Mouse (Mus musculus): ENCODE measurements around the gene Serpina1f. TPM values are rescaled to one million over a fixed set of nuclear protein-coding genes. Genes with fewer than 3 reads are reported as not detected.
A peak's percentile ranks its signal among the peaks of the same experiment; 100 is the strongest.
"Not testable (repeated sequence)": the region's sequence is repeated elsewhere in the genome, so short reads cannot be mapped to it uniquely, and the experiment has no call there.

Gene Serpina1f
- not detected for total RNA-seq (2022)

DNA sequence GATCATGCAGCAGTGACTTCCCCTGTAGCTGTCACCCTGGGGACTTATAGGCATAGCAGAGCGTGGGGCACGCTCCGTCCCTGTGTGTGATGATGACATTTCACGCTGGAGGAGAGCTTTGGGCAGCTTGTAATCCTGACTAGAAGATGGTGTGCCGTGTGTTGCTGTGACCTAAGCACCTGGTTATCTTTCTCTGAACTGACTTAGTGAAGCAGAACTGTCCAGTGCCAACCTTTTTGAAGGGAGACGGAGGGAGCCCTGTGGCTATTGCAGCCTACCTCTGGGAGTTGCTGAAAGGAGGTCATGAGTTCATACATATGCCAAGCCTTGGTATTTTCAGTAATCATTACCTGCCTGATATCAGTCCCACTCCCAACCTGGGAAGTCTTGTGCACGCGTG, at the start of gene Serpina1f:
Gene Serpina1f, minus strand, starts transcription at position 101 of the 400 bp plus-strand sequence.
- no peak for DNase-seq

- DNase-seq: not testable (repeated sequence)
Measured at GRCm38 (mm10) chr12:103737791-103738580, 42.7 kb upstream of the Serpina1f start.

- not testable (repeated sequence) for DNase-seq
Measured at GRCm38 (mm10) chr12:103735566-103735965, 40.2 kb upstream of the Serpina1f start.

DNA sequence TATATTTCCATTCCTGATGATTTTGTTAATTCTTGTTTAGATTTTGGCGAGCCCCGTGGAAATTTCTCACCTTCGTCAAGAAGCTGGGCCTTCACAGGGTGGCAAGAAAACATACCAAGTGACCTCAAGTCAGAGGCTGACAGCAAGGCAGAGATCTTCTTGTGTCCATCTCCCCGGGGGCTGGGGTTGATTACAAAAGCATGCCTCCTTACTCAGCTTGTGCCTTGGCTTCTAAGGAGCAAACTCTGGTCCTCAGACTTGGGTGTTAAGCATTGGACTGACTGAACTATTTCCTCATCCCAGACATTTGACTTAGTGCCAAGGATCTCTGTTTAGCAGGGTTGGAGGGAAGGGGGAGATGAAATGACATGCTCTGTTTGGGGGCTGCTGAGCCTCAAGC, 39.8 kb upstream of the Serpina1f start:
- DNase-seq: not testable (repeated sequence)

DNA sequence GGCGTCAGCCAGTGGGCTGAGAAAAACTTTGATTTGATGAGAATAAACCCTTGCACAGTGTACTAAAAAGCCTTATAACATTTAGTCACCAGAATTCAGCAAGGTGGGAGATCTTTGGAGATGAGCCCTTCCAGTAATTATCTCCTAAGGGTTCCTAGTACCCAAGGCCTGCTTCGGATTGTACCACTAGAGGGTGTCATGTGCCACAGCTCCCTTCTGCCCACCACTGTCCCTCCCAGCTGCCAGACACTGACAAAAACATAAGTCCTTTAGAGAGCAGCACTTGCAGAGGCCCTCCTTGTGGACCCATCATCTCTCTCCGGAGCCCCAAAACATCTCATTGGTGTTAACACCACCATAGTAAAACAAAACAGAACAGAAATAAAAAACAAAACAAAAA, 16.2 kb upstream of the Serpina1f start:
- DNase-seq: peak; percentile 18

DNA sequence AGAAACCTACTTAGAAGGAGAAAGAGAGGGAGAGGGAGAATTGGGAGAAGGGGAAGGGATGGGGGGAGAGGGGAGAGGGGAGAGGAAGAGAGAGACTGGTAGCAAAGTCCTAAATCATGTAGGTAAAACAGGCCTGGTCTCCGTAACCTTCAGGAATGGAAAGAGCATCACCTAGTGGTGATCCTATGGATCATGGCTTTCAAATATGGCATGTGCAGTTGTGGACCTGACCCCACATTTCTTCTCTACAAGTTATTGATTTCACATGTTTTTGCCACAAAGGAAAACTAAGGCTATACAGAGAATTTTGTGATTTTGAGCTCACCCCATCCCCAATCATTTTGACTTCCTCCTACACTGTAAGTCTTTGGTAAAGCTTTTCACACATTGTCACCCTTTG, 15.1 kb upstream of the Serpina1f start:
- DNase-seq: no peak

DNA sequence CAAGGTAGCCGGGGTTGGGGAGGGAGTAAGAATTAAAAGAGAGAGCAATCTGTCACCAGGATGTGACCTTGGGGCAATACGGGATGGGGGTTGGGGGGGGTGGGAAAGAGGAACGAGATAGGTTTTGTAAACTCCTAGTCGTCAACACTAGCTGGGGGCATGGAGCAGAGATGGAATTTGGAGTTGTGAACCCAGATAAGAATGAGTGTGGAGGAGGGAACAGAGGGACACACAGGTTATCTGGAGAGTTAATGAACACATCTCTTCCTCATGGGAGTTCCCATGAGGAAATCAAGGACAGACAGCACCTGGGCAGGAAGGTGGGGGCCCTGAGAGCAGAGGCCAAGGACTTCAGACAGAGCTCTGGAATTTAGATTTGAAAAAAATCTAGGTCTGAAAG, 10.8 kb upstream of the Serpina1f start:
- DNase-seq: no peak

DNA sequence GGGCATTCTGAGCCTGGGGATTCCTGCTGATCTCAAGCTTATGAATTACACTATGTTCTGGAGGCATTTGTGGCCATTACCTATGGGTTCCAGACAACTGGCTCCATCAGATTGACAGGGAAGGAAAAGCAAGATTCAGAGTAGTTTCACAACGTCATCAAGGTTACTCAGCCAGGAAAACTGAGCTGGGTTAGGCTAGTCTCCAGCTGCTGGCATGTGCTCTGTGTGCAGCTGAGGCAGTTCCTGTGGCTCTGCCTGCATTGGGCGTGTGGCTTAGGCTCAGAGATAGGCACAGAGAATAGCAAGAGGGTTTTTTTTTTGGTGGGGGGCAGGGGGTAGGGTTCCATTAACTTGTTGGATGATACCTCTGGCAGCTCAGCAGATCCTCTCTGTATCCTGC, 10.2 kb upstream of the Serpina1f start:
- no peak for DNase-seq

GRCm38 (mm10) chr12:103700144-103700750, 4.9 kb upstream of the Serpina1f start:
- no peak for DNase-seq

DNA sequence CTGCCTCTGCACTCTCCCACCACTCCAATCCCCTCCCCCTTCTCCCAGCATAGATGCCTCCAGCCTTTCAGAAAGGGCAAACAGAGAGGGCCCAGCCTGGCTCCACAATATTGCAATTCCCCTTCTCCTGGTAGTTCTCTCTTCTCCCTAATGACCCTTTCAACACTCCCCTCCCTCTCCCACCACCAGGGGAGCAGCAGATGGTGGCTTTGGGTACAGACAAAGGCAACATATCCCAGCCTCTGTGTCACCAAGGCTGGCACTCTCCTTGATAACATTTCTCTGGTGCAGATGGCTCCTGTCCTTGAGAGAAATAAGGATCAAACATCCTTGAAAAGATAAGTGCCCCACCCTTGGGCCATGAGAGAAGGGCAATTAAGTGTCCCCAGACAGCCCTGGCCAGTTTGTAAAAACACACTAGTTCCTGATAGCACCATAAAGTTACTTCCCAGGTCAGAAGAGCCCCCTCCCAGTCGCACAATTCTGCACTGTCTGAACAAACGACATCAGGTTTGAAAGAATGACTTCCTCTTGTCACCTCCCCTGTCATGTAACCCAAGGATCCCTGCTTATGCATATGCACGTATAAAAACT, 7.0 kb downstream of the Serpina1f start:
- DNase-seq: no peak

DNA sequence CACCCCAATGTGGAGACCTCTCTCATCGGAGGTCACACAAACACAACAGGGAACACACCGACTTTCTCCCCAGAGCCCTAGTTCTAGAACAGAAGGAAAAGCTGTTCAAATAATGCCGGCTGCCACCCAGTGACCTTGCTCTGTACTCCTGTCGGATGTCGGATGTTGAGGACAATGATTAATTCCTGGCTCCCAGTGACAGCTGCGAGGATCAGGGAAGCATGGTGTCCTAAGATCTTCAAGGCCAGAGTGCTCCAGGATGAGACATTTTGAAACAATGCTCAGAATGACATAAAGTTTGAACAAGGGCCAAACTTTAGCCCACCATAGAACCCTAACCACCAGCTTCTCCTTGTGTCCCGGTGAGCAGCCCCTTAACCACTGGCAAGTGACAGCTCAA, 8.3 kb downstream of the Serpina1f start:
- DNase-seq: peak; percentile 57

- DNase-seq: no peak
Measured at GRCm38 (mm10) chr12:103686050-103686449, 9.3 kb downstream of the Serpina1f start.

DNA sequence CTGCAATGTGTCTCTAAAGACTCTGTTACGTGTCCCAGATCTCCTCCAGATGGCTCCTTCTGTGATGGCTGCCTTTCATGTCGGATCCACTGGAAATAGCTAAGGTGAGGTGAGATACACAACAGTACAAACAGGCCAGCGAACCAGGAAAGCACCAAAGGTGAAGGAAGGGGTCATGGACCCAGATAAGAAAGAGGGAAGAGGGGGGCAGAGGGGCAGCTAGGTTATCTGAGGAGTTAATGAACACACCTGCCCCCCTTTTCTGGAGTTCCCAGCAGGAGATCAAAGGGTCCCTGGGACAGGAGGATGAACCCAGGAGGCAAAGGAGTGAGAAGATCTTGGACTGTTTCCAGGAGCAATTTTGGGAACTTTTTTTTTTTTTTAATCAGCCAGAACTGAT, 9.9 kb downstream of the Serpina1f start:
- DNase-seq: no peak

DNA sequence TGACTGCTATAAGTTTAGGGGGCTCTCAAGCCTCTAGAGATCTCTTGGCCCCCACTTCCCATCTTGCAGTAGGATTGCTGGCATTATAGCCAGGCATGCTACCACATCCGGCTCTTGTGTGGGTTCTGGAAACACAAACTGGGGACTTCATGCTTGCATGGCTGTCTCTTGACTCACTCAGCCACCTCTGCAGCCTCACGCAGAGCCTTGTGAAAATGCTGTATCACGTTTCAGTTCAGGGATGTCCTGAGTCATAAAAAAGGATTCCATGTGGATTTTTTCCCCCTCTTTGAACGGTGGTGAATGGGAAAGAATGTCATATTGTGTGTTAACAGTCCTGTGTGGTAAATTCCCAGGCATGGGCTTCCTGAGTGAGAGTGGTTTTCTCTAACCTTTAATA, 11.6 kb downstream of the Serpina1f start:
- no peak for DNase-seq

DNA sequence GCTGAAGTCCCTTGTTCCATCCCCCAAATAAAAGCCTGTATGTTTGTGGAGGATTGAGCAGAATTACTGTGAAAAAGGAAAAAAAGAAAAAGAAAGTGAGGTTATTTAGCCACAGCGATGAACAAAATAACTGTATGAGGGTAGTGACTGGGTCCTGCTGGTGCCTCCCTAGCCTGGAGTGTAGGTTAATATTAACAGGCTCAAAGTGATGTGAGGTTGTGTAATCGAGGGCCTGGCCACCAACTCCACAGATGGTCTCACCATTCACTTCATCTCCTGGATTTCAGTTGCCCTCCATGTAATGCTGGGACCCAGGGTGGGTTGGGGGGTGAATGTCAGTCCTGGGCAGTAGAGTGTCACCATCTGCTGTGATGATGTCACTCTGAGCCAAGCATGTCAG, 13.6 kb downstream of the Serpina1f start:
- DNase-seq: no peak

GRCm38 (mm10) chr12:103681169-103681568, 14.2 kb downstream of the Serpina1f start:
- DNase-seq: no peak

- not testable (repeated sequence) for DNase-seq
Measured at GRCm38 (mm10) chr12:103679853-103680252, 15.5 kb downstream of the Serpina1f start.

- DNase-seq: no peak
Measured at GRCm38 (mm10) chr12:103676039-103676438, 19.3 kb downstream of the Serpina1f start, which contains the start of gene Serpina16. Serpina16 (minus strand) TSS chr12:103676139.

GRCm38 (mm10) chr12:103673179-103673578, 22.1 kb downstream of the Serpina1f start:
- DNase-seq: no peak

DNA sequence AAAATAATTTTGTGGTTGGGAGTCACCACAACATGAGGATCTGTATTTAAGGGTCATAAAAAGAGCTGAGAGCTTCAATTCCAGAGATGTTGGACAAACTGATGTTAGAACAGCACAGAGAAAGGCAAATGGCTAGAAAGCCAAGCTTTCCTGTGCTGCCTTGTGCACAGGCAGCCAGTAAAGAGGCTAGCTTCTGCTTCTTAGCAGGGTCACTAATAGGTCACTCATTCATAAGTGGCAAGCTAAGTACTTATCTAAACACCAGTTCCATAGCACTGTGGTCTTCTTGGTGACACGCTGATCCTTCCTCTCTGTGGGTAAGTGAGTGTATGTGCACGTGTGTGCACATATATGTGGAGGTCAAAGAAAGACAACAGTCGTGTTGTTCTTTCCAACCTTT, 23.8 kb downstream of the Serpina1f start:
- no peak for DNase-seq

DNA sequence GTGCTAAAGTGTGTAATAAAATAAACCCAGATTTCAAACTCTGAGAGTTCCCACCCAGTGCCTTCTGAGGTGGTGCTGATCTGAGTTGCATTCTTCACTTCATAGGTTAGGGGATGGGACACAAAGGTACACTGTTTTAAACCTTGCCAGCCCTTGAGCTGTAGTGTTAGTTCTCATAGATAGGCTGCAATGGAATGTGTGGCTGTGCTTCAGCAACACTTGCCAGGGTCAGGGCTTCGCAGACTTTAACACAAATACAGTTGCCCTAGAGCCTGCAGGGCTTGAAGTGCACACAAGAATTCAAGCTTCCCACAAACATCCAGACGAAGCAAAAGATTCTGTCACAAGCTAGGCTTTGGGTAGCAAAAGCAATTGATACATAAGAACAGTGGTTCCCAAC, 24.4 kb downstream of the Serpina1f start:
- no peak for DNase-seq

- no peak for DNase-seq
Measured at GRCm38 (mm10) chr12:103670344-103670743, 25.0 kb downstream of the Serpina1f start.

- no peak for DNase-seq
Measured at GRCm38 (mm10) chr12:103665286-103665685, 30.0 kb downstream of the Serpina1f start.

GRCm38 (mm10) chr12:103662053-103662452, 33.3 kb downstream of the Serpina1f start:
- not testable (repeated sequence) for DNase-seq

Data from adrenal gland, adult 8-10 months (tissue).